Mouse (Mus musculus) testis, adult 2 months (tissue): ENCODE measurements around the gene Emc8.

ENCODE experiments used
- CTCF ChIP-seq: fragments of 200-500 bp; IDR thresholded peaks from 2 replicates; pipeline ENCODE4 v1.5.1; 2012; ENCODE audit warnings: low read depth, mild to moderate bottlenecking, inconsistent platforms, low read length, moderate library complexity; ENCODE audit not compliant: control insufficient read depth, insufficient read depth, insufficient replicate concordance
- POLR2A ChIP-seq: fragments of 200-500 bp; IDR thresholded peaks from 2 replicates; pipeline ENCODE4 v1.6.1; 2012; ENCODE audit warnings: low read depth, mild to moderate bottlenecking, inconsistent platforms, low read length, moderate library complexity; ENCODE audit not compliant: control insufficient read depth

DNA sequence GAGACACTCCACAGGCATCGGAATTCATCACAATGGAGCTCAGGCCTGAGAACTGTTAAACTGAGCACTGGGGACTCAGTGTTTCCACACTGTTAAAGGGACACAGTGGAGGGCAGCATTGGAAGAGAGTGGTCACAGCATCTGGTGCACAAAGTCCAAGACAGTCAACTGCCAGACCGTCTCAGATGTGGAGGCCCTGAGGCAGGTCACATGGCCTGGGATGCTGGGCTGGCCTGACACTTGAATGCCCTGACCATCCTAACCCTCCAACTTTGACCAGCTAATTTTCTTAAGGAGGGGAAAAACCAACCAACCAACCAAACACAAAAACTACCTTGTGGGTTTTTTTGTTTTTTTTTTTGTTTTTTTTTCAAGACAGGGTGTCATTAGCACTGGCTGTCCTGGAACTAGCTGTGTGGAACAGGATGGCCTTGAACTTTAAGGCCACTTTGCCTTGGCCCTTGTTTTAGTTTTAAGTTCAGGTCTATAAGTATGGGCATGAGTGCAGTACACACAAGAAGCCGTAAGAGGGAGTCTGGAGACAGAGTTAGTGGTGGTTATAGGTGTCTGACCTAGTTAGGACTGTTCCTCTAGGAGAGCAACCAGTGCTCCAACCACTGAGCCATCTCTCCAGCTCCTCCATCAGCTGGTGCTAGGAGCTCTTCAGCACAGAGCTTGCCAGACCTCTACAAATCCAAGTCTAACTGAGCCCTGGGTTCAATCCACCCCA is 2.5 kb downstream of the Emc8 start:
- TF ChIP-seq CTCF, result no peak
- TF ChIP-seq POLR2A, result no peak
